Mouse (Mus musculus): ENCODE measurements around the gene Hpf1.

- TF ChIP-seq GATA1 (IDR thresholded peaks at IDR 0.05; ENCODE audit: borderline replicate concordance, low read length) (no peak), FLI1 (IDR thresholded peaks at IDR 0.05; ENCODE audit: low read length) (no peak)
These were observed 21.8 kb upstream of the Hpf1 start for GRCm38 (mm10) chr8:60868236-60868965.

Data from megakaryocyte, embryonic 14.5 days (primary cell).